Mouse (Mus musculus): ENCODE results near the gene Fam117b.

DNA sequence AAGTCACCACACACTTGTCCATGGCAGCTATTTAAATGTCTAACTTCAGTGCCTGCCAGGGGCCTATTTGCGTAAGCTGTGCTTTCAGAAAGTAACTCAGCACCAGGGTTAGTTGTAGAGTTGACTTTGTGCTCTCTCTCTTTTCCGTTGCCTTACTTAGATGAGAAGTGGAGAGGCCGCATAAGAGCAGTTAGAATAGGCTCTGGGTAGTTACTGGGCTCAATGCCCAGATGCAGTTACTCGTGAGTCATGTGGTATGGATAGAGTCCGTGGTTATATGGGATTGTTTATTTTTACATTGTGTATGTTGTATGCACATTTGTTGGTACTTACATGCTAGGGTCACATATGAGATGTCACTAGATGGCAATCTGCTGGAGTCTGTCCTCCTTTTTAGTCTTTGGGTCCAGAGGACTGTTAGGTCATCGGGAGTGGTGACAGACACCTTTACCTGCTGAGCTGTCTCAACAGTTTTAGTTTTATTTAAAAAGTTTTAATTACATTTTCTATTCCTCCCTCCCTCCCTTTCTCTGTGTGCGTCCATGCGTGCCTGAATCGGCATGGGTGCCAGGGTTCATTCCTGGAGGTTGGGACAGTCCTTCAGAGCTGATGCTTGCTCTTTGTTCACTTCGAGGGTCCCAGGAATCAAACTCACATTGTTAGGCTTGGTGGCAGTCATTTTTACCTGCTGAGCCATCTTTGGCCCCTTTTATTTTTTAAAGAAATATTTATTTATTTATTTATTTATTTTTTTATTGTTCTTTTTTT, 3.2 kb downstream of the Fam117b start:
- TF ChIP-seq CTCF (conservative IDR thresholded peaks at IDR 0.05; ENCODE audit: insufficient read depth, insufficient read length, low read depth, low read length) (no peak), POLR2A (IDR thresholded peaks at IDR 0.05; ENCODE audit: low read depth, low read length) (no peak)
